Mouse (Mus musculus): Measurements from ENCODE around the gene Por.

DNA sequence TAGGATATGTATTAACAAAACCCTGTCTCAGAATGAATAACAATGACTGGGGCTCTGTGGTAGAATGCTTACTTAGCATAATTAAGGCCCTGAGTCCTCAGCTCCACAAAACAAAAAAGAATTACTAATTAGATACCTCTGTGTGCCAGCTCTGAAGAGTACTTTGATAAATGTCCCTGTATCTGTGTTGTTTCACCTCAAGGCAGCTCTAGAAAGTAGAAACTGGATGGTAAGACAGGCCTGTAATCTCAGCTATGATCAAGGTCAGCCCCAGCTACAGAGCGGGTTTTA, 26.3 kb upstream of the Por start:
- TF ChIP-seq CTCF (IDR thresholded peaks at IDR 0.05; ENCODE audit: low read depth): no peak
- no peak for TF ChIP-seq EP300 (IDR thresholded peaks at IDR 0.05; ENCODE audit: low read depth)

Data from heart, postnatal 0 days (tissue).